Mouse (Mus musculus) erythroblast, embryonic 14.5 days (primary cell): ENCODE data around the gene Kctd13.

Experiments used
- GATA1 ChIP-seq: IDR thresholded peaks from 2 replicates; pipeline ENCODE4 v1.6.1; 2012; ENCODE audit warnings: low read length, inconsistent platforms, mixed read lengths
- TAL1 ChIP-seq: IDR thresholded peaks from 3 replicates; pipeline ENCODE4 v1.6.1; 2012; ENCODE audit warnings: low read length, inconsistent platforms, mixed read lengths

GRCm38 (mm10) chr7:126919973-126920372 is 8.7 kb upstream of the Kctd13 start:
- TF ChIP-seq TAL1 = no peak
- TF ChIP-seq GATA1 = no peak
